Mouse (Mus musculus) CH12.LX (cell line): ENCODE results near the gene Pax6. TPM values are rescaled to one million over a fixed set of nuclear protein-coding genes. Genes with fewer than 3 reads are reported as not detected.

ENCODE experiments used
- DNase-seq: peaks from one replicate; pipeline ENCODE4 v3.0.0-alpha.2; 2013; ENCODE audit errors: extremely low read depth
- H3K27ac ChIP-seq: 2 replicates; pipeline ENCODE4 v1.5.1; 2012; ENCODE audit warnings: low read depth, mild to moderate bottlenecking, control low read depth, moderate library complexity; ENCODE audit not compliant: insufficient read depth
- H3K27me3 ChIP-seq: replicated peaks from 2 replicates; pipeline ENCODE3; 2012; ENCODE audit warnings: inconsistent platforms
- H3K36me3 ChIP-seq, 2 experiments: replicated peaks in 1 of 2; 2 replicates each; pipeline versions ENCODE3 to v1.6.1; 2012; ENCODE audit warnings: inconsistent platforms in 1 of 2, low read length in 1 of 2, mild to moderate bottlenecking in 1 of 2, mixed read lengths in 1 of 2, moderate library complexity in 1 of 2; ENCODE audit not compliant: control insufficient read depth in 1 of 2, insufficient read depth in 1 of 2
- H3K4me1 ChIP-seq, 2 experiments: 2 replicates each; pipeline ENCODE4 v1.6.1; 2012; ENCODE audit warnings: inconsistent platforms in 1 of 2, moderate library complexity in 1 of 2; ENCODE audit not compliant: insufficient read depth in 2 of 2, control insufficient read depth in 1 of 2
- H3K4me2 ChIP-seq: 2 replicates; pipeline ENCODE4 v1.6.1; 2012; ENCODE audit warnings: low read depth, mild to moderate bottlenecking, control low read depth; ENCODE audit not compliant: poor library complexity, insufficient read depth, severe bottlenecking
- H3K4me3 ChIP-seq, 3 experiments: fragments of 150-350 bp in 1 of 3; sonication (generic) in 1 of 3; replicated peaks in 1 of 3; 2 replicates each; pipeline versions ENCODE3 to v1.5.1; 2011 to 2012; ENCODE audit warnings: low read depth in 2 of 3, low read length in 2 of 3, mild to moderate bottlenecking in 2 of 3, moderate library complexity in 2 of 3, control low read depth in 1 of 3, improper control_type of control experiment in 1 of 3, inconsistent platforms in 1 of 3, mixed read lengths in 1 of 3; ENCODE audit not compliant: poor library complexity in 1 of 3
- H3K79me2 ChIP-seq: replicated peaks from 2 replicates; pipeline ENCODE4 v1.6.1; 2012; ENCODE audit warnings: mild to moderate bottlenecking, moderate library complexity; ENCODE audit not compliant: control insufficient read depth, poor library complexity, insufficient read depth, severe bottlenecking; ENCODE audit errors: extremely low read depth
- H3K9ac ChIP-seq: 2 replicates; pipeline ENCODE4 v1.6.1; 2012; ENCODE audit warnings: low read depth, mild to moderate bottlenecking, control low read depth, moderate library complexity; ENCODE audit not compliant: insufficient read depth
- H3K9me3 ChIP-seq: replicated peaks from 2 replicates; pipeline ENCODE3; 2012; ENCODE audit warnings: low read length, inconsistent platforms, mixed read lengths
- CTCF ChIP-seq, 2 experiments: IDR thresholded peaks in 1 of 2; conservative IDR thresholded peaks in 1 of 2; 2 replicates each; pipeline ENCODE4 v1.5.1; 2011 to 2012; ENCODE audit warnings: low read depth in 2 of 2, low read length in 2 of 2, improper control_type of control experiment in 1 of 2, inconsistent platforms in 1 of 2, mild to moderate bottlenecking in 1 of 2, moderate library complexity in 1 of 2
- IRF4 ChIP-seq: IDR thresholded peaks from 2 replicates; pipeline ENCODE4 v1.6.1; 2014; ENCODE audit warnings: low read depth, mild to moderate bottlenecking, inconsistent platforms, low read length, improper control_type of control experiment
- JUND ChIP-seq: conservative IDR thresholded peaks from 2 replicates; pipeline ENCODE4 v1.6.1; 2011; ENCODE audit warnings: low read depth, low read length, improper control_type of control experiment
- MAFK ChIP-seq: IDR thresholded peaks from 2 replicates; pipeline ENCODE4 v1.6.1; 2011; ENCODE audit warnings: low read length, improper control_type of control experiment; ENCODE audit not compliant: insufficient replicate concordance
- MAX ChIP-seq: IDR thresholded peaks from 2 replicates; pipeline ENCODE4 v1.6.1; 2011; ENCODE audit warnings: low read length, improper control_type of control experiment
- MEF2A ChIP-seq: IDR thresholded peaks from 2 replicates; pipeline ENCODE4 v1.6.1; 2014; ENCODE audit warnings: low read depth, mild to moderate bottlenecking, inconsistent platforms, low read length, improper control_type of control experiment, borderline replicate concordance
- MXI1 ChIP-seq: IDR thresholded peaks from 2 replicates; pipeline ENCODE4 v1.6.1; 2011; ENCODE audit warnings: mild to moderate bottlenecking, low read depth, low read length, improper control_type of control experiment
- MYC ChIP-seq: IDR thresholded peaks from 2 replicates; pipeline ENCODE4 v1.6.1; 2011; ENCODE audit warnings: low read depth, mild to moderate bottlenecking, improper control_type of control experiment, low read length
- SMC3 ChIP-seq: IDR thresholded peaks from 2 replicates; pipeline ENCODE4 v1.6.1; 2011; ENCODE audit warnings: low read depth, low read length, improper control_type of control experiment
- USF1 ChIP-seq: IDR thresholded peaks from 2 replicates; pipeline ENCODE4 v1.6.1; 2014; ENCODE audit warnings: low read depth, mild to moderate bottlenecking, inconsistent platforms, low read length, improper control_type of control experiment
- dilution Hi-C: fragments of 300-500 bp; cut with MboI; formaldehyde crosslinking; loops from 2 replicates; pipeline ENCODE4 v1.14.3; 2020; ENCODE audit warnings: low sequenced_read_pairs; ENCODE audit not compliant: extremely low pct_unique_long_range_greater_than_20kb, extremely low pct_ligation_motif_present
- in situ Hi-C: fragments of 300-500 bp; cut with MboI; formaldehyde crosslinking; loops from 3 replicates; pipeline ENCODE4 v1.14.3; 2019; ENCODE audit warnings: low sequenced_read_pairs, low pct_ligation_motif_present, low pct_unique_long_range_greater_than_20kb, mixed read lengths
- polyA plus RNA-seq: library from polyadenylated mRNA; unstranded; fragments of >175 nt; gene quantifications from 2 replicates; pipeline ENCODE4 v1.2.1, GENCODE M21; 2012; ENCODE audit warnings: low read depth; ENCODE audit not compliant: insufficient read length
- total RNA-seq, 2 experiments: library from RNA; depleted of rRNA; stranded (reverse); fragments of 300-350 nt in 1 of 2; fragments of >200 nt in 1 of 2; gene quantifications; 2 replicates each; pipeline ENCODE4 v1.2.3; 2012 to 2014

Gene Pax6
- total and polyA plus RNA-seq, 3 experiments, result 0.17 to 0.30 TPM; not detected in 1

- Histone ChIP-seq H3K4me3 (no peak overlapping the region), H3K27me3 (peaks cover 78% of the 10 kb centered on the region), H3K36me3 (no peaks in the 10 kb centered on the region), H3K79me2 (no peaks in the 10 kb centered on the region), H3K9me3 (peaks cover 13% of the 10 kb centered on the region), H3K27ac (no peak overlapping the region), H3K4me1 (no peaks in the 10 kb centered on the region), H3K9ac (no peak overlapping the region), H3K4me2 (no peak overlapping the region)
- dilution Hi-C loops, result no loop called here
- TF ChIP-seq IRF4 (no peak), USF1 (no peak)
- DNase-seq, result no peak
- in situ Hi-C loops, result no loop called here
Measured at GRCm38 (mm10) chr2:105670731-105671095, 2.0 kb downstream of the Pax6 start.

- Histone ChIP-seq H3K36me3 (no peaks in the 10 kb centered on the region), H3K4me3 (no peak overlapping the region), H3K9me3 (peaks cover 13% of the 10 kb centered on the region), H3K27ac (no peak overlapping the region), H3K4me2 (no peak overlapping the region), H3K4me1 (peaks cover 0 to 5% of the 10 kb centered on the region in 2 experiments; a peak in 2 of 4 replicates), H3K27me3 (peaks cover 81% of the 10 kb centered on the region), H3K79me2 (no peaks in the 10 kb centered on the region), H3K9ac (no peak overlapping the region)
- TF ChIP-seq USF1 (no peak), MYC (no peak), MAFK (no peak), MXI1 (no peak), SMC3 (no peak), MAX (no peak)
- in situ Hi-C loops, result no loop called here
- no peak for DNase-seq
- dilution Hi-C loops, result no loop called here
Measured at GRCm38 (mm10) chr2:105671116-105671797, 2.6 kb downstream of the Pax6 start.

- Histone ChIP-seq H3K27me3 (peaks cover 82% of the 10 kb centered on the region), H3K9me3 (peaks cover 13% of the 10 kb centered on the region), H3K4me2 (peak overlapping the region; percentile 16; the same call in 1 of the 2 replicates), H3K4me3 (no peak overlapping the region), H3K36me3 (no peaks in the 10 kb centered on the region), H3K79me2 (no peaks in the 10 kb centered on the region), H3K27ac (no peak overlapping the region), H3K4me1 (peaks cover 2 to 10% of the 10 kb centered on the region in 2 experiments; a peak in 2 of 4 replicates), H3K9ac (no peak overlapping the region)
- dilution Hi-C loops (no loop called here), in situ Hi-C loops (no loop called here)
- no peak for DNase-seq
- no peak for TF ChIP-seq JUND
- TF ChIP-seq MEF2A, result no peak
- 0 out of 4 replicates have a peak, but pooled peaks of 1 of the 2 experiments have one; percentile 12 for TF ChIP-seq CTCF (conservative IDR thresholded peaks at IDR 0.05 in 1 of 2, IDR thresholded peaks at IDR 0.05 in 1 of 2; ENCODE audit: low read depth in 2 of 2, low read length in 2 of 2)
Measured at GRCm38 (mm10) chr2:105671798-105672595, 3.3 kb downstream of the Pax6 start.
